Mouse (Mus musculus): ENCODE data around the gene Kcnab1.

GRCm38 (mm10) chr3:65417913-65418594 is 308.9 kb downstream of the Kcnab1 start:
- TF ChIP-seq EP300 (IDR thresholded peaks at IDR 0.05; ENCODE audit: low read depth) (no peak), CTCF (IDR thresholded peaks at IDR 0.05; ENCODE audit: low read depth) (no peak)
